Mouse (Mus musculus) gastrocnemius, postnatal 14 days (tissue): ENCODE data around the gene Dixdc1. TPM values are rescaled to one million over a fixed set of nuclear protein-coding genes. Genes with fewer than 3 reads are reported as not detected.
"Not testable (repeated sequence)": the region's sequence is repeated elsewhere in the genome, so short reads cannot be mapped to it uniquely, and the experiment has no call there.

ENCODE experiments used
- DNase-seq: peaks from one replicate; pipeline ENCODE4 v3.0.0; 2021; ENCODE audit warnings: mixed read lengths
- intact Hi-C: fragments of 180-260 bp; cut with DNase I; formaldehyde crosslinking; loops from one replicate; pipeline ENCODE4 v1.15.1; 2025; ENCODE audit warnings: low total_unique reads
- total RNA-seq, 2 experiments: library from RNA; stranded (reverse); gene quantifications; 2 replicates each; pipeline ENCODE4 v1.2.3; 2021

Gene Dixdc1
- total RNA-seq, 2 experiments from 2014 or later, result 3.7 to 4.2 TPM

DNA sequence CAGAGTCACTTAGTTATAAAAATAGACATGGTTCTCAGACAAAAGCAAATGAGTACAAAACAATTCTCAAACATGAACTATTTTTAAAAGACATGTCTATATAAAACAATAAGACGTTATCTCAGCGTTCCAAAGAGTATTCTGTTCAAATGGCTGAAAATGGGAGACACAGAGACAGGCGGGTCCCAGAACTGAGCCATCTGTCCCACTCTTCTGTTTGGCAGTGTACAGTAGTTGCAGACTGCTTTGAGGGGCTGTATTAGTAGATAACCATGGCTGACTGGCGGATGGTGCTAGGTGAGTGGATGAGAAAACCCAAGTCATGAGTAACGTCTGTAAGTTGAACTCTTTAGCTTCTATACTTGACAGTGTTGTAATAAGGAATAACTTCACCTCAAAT, 74.5 kb downstream of the Dixdc1 start:
- intact Hi-C loops, result no loop called here
- DNase-seq, result no peak

DNA sequence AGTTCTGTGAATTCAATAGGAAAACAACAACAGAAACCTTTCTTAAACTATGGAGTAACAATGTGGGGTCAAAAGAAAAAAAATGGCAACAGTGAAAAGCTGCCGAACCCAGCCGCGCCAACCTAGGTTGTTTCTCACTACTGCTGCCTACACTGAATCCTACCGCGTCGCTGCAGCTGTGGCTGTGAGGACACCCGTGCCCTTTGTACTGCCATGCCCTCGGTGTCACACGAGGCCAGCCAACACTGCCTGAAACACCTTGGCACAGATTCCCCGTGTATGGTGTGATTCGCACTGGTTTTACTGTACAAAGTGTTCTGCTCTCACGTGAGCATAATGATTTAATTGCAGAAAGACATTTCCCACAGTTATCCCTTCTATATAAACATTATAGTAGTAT, 78.9 kb downstream of the Dixdc1 start:
- intact Hi-C loops, result no loop called here
- DNase-seq, result peak; percentile 41

DNA sequence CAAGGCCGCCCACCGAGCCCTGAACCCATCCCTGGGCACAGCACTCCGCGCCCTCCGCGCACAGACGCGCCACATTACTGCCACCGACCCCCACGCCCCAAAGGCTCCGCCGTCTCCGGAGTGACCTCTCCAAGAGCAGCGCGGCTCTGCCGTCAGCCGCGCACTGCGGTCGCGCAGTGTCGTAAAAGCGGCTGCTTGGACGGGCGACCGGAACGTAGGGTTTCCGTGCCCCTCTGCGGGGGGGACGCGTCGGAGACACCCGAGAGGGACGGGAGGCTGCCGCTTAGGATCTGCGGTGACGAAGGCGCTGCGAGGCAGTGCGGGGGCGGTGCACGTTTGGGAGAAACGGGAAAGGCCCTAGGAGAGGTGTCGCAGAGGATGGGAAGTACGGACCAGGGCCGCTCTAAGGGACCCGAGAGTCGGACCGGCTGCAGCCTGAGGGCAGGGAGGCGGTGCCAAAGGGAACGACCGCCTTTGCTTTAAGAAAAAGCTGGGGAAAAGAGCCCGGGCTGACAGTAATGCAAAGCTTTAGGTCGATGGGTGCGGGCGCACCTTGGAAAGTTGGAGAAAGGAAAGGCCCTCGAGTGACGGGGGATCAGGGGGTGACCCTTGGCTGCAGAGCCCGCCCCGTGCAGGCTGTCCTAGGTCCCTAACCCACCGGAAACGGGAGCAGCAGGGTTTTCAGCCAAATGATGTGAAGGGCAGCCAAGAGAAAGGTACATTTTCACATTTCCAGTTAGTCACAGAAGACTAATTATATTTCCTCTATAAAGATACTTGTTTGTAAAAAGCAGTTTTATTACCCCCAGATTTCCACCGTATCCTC, 79.7 kb downstream of the Dixdc1 start, which contains the start of gene Dlat:
Gene Dlat, minus strand, starts transcription at position 389 of the 826 bp plus-strand sequence.
- peak; percentile 90 for DNase-seq
- intact Hi-C loops, result loop anchor here (5.0 kb wide), 1 partner anchor 37 kb away; no protein-coding TSS in a partner anchor

DNA sequence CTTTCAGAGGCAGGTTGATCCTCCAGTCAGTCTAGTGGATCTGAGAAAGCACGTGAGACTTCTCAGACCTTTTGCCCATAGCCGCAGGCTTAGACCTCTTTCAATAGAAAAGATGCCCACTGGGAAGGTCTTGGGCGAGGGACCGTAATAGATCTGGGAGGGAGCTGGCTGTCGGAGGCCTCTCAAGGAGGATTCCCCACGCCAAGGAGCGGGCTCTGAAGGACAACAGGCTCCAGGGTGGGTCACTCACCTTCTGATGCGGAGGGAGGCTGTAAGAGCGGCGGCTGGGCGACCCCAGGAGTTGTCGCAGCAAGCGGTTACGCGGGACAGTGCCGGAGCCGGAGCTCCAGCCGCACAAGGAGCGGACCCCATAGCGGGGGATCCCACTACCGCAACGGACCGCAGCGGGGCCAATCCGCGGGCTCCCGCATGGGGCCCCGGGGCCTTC, 80.4 kb downstream of the Dixdc1 start:
- peak; percentile 20 for DNase-seq
- intact Hi-C loops, result loop anchor here (5.0 kb wide), 1 partner anchor 37 kb away; no protein-coding TSS in a partner anchor

DNA sequence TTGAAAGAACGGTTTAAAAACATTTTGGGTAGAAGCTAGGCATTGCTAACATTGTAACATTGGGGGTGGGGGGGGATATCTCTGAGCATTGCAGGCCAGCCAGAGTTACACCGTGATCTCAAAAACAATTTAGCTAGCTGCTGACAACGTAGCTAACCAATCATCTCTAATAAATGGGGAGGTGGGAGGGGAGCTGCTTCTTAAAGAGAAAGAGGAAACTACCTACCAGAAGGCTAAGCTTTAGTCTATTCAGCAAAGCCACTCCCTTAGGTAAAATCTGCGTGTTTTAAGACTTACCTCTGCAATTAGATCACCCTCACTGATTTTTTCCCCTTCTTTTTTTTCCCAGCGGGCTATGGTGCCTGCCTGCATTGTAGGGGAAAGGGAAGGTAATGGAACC, 80.9 kb downstream of the Dixdc1 start:
- intact Hi-C loops, result loop anchor here (5.0 kb wide), 1 partner anchor 36 kb away; no protein-coding TSS in a partner anchor

DNA sequence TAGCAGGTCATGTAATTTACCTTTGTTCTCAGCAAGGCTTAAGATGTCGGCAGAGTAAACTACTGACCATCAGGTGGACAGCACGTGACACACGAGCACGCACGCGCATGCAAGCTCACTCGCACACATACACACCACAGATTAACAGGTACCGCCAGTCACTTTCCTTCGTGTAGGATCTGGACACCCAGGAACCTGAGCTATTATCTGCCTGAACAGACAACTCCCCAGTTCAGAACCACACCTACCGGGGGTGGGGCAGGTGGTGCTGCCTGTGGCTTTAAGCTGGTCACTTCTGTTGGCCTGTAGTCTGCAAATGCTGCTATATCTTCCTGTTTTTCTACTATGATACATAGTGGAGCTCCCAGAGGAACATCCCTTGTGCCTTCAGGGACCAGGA, 88.8 kb downstream of the Dixdc1 start:
- intact Hi-C loops, result no loop called here
- no peak for DNase-seq

More for the DNA sequence above, 80.9 kb downstream of the Dixdc1 start:
- no peak for DNase-seq

DNA sequence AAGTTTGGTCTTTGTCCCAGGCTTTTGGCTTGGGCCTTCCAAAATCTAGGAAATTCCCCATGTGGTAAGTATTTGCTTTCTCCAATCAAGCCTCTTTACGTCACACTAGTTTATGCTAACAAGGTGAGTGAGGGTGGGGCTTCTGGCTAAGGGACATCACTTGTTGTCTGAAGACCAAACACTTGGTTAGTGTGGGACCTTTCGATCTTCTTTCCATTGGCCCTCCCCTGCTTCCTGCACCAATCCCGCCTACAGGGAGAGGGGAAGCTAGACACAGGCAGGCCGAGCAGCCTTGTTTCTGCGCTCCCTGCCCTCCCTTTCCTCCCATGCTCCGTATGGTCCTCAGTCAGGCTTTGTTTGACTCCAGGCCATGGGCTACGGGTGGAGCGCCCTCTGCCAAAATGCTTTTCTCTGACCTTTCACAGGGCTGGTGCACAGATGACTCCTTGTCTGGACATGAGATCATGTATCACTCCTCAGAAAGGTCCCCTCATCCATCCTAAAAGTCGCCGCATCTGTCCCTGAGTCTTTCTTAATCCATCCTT, 92.4 kb downstream of the Dixdc1 start:
- intact Hi-C loops, result no loop called here

DNA sequence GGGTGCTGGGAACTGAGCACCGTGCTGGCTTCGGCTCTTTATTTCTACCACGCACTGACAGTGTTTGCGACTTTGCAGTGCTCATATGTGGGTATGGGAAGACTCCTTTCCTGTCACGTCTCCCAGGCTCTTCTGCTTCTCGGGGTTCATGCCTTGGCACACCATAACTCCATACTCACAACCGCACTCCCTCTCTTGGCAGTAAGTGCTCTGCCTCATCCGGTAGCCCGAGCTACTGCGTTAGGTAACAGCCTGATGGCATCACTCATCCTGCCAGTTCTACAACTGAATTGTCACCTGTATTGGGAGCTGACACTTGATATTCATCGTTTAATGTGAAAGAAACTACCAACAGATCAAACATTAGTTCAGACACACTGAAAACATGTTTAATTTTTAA, 105.0 kb downstream of the Dixdc1 start:
- intact Hi-C loops, result no loop called here
- DNase-seq, result no peak

More for the DNA sequence above, 92.4 kb downstream of the Dixdc1 start:
- DNase-seq, result no peak

DNA sequence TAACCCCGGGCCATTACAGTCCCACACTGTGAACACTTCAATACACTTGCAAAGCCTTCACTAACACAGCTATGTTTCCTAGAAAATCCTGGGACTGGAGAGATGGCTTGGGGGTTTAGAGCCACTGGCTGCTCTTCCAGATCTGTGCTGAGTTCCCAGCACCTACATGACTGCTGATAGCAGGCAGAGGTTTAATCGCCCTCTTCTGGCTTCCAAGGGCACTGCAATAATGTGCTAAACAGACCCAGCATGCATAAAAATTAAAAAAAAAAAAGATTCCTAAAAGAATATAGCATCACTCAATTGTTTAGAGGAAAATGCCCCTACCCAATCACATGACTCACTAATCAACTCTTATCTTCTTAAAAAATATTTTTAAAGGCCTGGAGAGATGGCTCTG, 106.3 kb downstream of the Dixdc1 start:
- intact Hi-C loops, result no loop called here
- DNase-seq, result no peak

DNA sequence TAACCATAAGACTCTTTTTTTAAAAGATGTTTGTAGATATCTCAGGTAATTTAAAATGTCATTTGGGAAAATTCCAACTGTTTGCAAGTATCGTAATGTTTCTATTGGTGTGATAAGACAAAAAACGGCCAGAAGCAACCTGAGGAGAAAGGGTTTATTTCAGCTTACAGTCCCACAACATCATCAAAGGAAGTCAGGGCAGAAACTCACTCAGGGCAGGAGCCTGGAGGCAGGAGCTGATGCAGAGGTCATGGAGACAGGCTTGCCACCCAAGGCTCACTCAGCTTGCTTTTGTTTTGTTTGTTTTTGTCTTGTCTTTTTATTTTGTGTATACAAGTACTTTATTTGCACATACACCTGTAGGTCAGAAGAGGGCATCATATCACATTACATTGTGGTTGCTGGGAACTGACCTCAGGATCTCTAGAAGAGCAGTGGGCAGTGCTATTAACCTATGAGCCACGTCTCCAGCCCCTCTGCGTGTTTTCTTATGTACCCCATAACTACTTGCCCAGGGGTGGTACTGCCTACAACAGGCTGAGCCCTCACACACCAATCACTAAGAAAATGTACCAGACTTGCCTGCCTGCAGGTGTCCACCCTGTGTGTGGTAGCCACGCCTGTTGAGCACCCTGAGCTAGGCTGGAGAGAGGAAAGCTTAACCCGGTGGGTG, 107.2 kb downstream of the Dixdc1 start:
- intact Hi-C loops, result no loop called here
- no peak for DNase-seq

DNA sequence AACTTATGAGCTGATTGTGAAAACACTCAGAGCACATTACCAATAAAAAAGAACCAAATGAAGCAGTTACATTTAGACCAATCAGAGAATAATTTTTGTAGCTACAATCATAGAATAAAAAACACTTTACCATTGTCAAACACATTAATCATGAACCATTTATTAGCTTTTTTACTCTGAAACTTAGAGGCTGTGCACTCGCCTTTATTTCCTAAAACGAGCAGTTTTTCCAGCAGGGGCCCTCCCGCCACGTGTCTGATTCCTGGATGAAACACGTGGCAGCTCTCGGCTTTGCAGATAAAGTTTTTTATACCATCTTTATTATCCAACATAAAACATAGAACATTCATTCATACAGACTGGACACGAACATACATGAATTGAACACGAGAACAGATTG, 108.4 kb downstream of the Dixdc1 start:
- DNase-seq, intact Hi-C loops: not testable (repeated sequence)

DNA sequence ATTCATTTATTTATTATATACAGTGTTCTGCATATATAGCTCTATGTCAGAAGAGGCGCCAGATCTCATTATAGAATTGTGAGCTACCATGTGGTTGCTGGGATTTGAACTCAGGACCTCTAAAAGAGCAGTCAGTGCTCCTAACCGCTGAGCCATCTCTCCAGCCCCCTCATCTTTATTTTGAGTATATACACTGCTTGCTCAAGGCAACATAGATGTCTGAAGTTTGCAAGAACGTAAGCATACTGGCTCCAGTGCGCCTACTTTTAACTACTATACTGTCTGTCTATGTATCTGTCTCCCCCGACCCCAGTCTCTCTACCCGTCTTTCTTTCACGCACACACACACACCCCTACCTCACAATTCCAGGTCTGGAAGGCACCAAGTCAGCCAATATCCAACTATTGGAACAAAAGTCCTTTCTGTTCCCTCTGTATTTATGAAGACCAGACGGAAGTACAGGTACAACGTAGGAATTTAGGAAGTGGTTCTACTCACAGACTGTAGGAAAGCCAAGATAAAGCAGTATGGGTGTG, 121.5 kb downstream of the Dixdc1 start:
- intact Hi-C loops, result no loop called here

DNA sequence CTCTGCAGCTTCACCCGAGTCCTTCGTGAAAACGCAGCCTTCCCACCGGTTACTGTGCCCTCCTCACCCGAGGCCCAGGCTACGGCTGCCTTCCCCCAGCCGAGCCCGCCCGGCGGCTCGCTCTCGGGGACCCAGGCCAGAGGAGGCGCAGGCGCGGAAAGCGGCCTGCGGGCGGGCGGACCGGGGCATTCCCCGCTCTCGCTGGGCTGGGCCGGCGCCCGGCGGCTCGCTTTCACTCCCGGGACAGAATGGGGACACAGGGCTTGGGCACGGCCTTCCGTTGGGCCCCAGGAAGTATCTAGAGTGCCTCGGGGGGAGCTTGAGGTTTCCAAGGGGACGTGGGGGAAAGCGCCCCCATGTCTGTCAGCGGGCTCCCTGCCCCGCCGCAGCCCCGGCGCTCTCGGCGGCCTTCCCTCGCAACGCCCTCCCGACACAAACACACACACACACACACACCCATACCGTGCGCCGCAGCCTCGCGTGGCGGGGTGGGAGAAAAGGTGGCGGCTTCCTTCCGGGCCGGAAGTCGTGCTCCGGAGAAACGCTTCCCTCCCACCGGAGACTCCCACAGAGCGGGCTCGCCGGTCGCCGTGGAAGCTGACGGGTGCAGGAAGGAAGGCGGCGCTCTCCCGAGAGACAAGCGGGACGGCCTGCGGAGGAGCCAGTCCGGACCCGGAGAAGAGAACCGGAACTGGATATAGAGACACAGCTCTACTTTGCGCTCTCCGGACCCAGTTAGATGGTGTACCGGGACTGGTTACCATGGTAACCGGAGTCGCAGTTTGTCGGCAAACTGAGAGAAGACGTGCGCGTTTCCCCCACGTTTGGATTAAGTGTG, 122.3 kb downstream of the Dixdc1 start, which contains the start of the genes Pih1d2 and Nkapd1:
Gene Pih1d2, plus strand, starts transcription at position 556 of the 838 bp plus-strand sequence.
Gene Nkapd1, minus strand, starts transcription at position 699 of the 838 bp plus-strand sequence.
- DNase-seq, result peak; percentile 81
- intact Hi-C loops, result no loop called here

More for the DNA sequence above, 121.5 kb downstream of the Dixdc1 start:
- no peak for DNase-seq

DNA sequence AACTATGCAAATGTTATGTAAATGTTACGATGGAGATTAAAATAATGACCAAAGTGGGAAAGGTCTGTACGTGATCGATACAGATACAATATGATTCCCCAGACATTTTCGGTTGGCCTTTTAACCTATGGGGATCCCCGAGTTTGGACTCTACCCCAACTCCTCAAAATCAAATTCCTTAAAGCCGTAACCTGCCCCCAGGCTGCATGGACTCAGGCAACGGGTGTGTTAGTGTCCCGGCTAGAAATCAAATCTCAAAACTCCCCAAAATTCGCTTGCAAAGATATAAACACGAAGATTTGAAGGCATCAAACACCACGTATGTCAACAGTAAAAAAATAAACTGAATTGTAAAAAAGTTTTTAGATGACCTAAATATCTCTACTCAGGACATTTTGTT, 123.2 kb downstream of the Dixdc1 start:
- DNase-seq, result no peak
- intact Hi-C loops, result no loop called here

Other genes with a start within 250 kb of the Dixdc1 start
- not detected for gene Plet1, start 245.0 kb downstream of the Dixdc1 start, total RNA-seq
- gene Pts, start 210.8 kb downstream of the Dixdc1 start, total RNA-seq, result 10 to 100 TPM; 10.9 to 11.4 TPM
- gene Il18, start 184.7 kb downstream of the Dixdc1 start, total RNA-seq, result under 1 TPM; 0.53 to 0.74 TPM
- under 1 TPM; 0.13 to 0.18 TPM for gene Bco2, start 184.3 kb downstream of the Dixdc1 start, total RNA-seq
- not detected for gene Tex12, start 178.2 kb downstream of the Dixdc1 start, total RNA-seq
- 100 to 1,000 TPM; 334 to 384 TPM for gene Sdhd, start 135.7 kb downstream of the Dixdc1 start, total RNA-seq
- 100 to 1,000 TPM; 144 to 150 TPM for gene Timm8b, start 135.6 kb downstream of the Dixdc1 start, total RNA-seq
- gene Pih1d2, start 122.2 kb downstream of the Dixdc1 start, total RNA-seq, result under 1 TPM; 0.35 to 0.74 TPM
- gene Nkapd1, start 122.1 kb downstream of the Dixdc1 start, total RNA-seq, result 10 to 100 TPM; 12.8 to 13.0 TPM
- gene Dlat, start 79.7 kb downstream of the Dixdc1 start, total RNA-seq, result 100 to 1,000 TPM; 235 to 280 TPM
- gene 2310030G06Rik, start 7.0 kb upstream of the Dixdc1 start, total RNA-seq, result 1 to 10 TPM; 1.7 to 2.5 TPM
- gene Cryab, start 11.8 kb upstream of the Dixdc1 start, total RNA-seq, result 100 to 1,000 TPM; 804 to 989 TPM
- 100 to 1,000 TPM; 130 to 134 TPM for gene Hspb2, start 12.8 kb upstream of the Dixdc1 start, total RNA-seq
- 1 to 10 TPM; 3.4 to 4.4 TPM for gene Fdxacb1, start 28.7 kb upstream of the Dixdc1 start, total RNA-seq
- gene Alg9, start 35.5 kb upstream of the Dixdc1 start, total RNA-seq, result 1 to 10 TPM; 7.1 to 8.6 TPM
- 10 to 100 TPM in 1 of 2 experiments, 1 to 10 TPM in 1; 7.9 to 11.9 TPM for gene 1110032A03Rik, start 36.0 kb upstream of the Dixdc1 start, total RNA-seq
- 1 to 10 TPM; 5.5 to 5.8 TPM for gene Ppp2r1b, start 105.8 kb upstream of the Dixdc1 start, total RNA-seq